Mouse (Mus musculus) central nervous system, embryonic 14 days (tissue): ENCODE data around the gene Ndufa7. TPM values are rescaled to one million over a fixed set of nuclear protein-coding genes. Genes with fewer than 3 reads are reported as not detected.

ENCODE experiments used
- polyA plus RNA-seq: library from polyadenylated mRNA; depleted of rRNA; stranded (reverse); fragments of >200 nt; gene quantifications from 2 replicates; pipeline ENCODE4 v1.2.3, GENCODE M21; 2012; rRNA removed

Ndufa7 gene
- 340 and 356 TPM in 2 replicates for polyA plus RNA-seq

DNA sequence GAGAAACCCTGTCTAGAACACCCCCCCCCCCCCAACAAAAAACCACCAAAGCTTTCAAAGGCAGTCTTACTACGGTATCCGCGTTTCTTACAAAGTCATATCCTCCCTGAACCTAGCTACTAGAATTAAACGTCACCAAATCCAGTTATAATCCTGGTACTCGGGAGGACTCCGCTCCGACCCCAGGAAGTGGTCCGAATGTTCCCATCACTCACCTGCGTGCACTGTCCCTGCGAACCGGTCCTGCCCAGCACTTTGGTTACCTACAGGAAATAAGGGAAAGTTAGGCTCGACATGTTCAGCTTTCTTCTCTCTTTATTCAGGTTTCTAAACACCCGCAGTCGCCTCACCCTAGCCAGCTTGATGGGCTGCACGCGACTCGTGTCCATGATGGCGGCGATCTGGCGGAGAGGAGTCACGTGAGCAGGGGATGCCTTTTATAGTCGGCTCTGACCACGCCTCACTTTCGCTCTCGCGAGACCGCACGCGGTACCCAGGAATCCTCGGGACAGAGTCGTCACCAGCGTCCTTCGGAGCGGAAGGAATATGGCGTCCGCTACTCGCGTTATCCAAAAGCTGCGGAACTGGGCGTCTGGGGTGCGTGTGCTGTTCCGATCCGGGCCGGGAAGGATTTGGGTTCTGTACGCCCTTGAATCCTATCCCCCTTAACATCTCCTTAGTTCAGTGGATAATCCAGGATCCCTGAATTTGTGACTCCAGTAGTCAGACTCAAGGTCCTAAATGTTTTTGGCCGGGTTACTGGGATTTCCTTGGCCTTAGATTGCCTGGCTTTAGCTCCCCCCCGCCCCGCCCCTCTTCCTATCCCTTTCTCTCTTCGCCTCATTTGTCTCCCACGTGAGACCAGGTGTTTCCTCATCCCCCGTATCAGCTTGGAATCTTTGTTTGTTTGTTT lies at the start of gene Ndufa7, which contains the start of gene Rps28:
TSS of gene Ndufa7 (plus strand) at position 489 of the 913 bp plus-strand sequence.
TSS of gene Rps28 (minus strand) at position 479 of the 913 bp plus-strand sequence.

GRCm38 (mm10) chr17:33781124-33781977 lies 43.0 kb upstream of the Ndufa7 start, which contains the start of gene Angptl4:
TSS of gene Angptl4 (minus strand) at chr17:33781830.

DNA sequence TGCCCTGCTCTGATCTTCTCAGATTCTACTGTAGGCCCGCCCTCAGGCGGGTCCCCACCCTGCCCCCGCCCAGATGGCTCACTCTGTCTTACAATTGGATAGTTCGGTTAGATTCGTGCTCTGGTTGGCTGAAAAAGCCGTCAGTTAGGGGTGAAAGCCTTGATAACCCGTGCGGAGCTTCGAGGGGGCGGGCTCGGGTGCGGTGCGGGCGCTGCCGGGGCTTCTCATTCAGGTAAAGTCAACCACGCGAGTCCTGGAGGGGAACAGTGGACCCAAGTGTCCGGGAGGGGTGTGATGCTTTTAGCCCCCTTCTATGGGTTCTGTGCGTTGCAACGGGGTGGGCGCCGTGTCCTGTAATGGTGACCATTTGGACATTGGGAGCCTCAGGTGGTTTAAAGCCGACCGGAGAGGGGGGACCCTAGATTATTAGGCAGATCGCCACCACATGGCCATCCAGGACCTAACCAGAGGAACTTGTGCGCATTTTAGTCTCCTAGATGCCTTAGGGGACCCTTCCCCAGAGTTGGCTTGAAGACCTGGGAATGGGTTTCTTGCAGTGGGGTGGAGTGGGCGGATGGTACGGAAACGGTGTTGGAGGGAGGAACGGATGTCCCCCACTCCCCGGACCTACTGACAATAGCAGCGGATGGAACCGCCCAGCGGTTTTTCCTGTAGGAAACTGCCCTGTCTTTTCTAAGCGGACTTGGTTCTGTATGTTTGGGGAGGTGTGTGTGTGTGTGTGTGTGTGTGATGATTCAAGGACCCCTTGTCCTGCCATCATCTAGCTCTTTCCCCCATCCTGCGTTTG lies 13.8 kb upstream of the Ndufa7 start, which contains the start of gene Kank3:
TSS of gene Kank3 (plus strand) at position 186 of the 808 bp plus-strand sequence.

GRCm38 (mm10) chr17:33842966-33843795 lies 18.8 kb downstream of the Ndufa7 start, which contains the start of gene Cd320:
TSS of gene Cd320 (plus strand) at chr17:33843091.

DNA sequence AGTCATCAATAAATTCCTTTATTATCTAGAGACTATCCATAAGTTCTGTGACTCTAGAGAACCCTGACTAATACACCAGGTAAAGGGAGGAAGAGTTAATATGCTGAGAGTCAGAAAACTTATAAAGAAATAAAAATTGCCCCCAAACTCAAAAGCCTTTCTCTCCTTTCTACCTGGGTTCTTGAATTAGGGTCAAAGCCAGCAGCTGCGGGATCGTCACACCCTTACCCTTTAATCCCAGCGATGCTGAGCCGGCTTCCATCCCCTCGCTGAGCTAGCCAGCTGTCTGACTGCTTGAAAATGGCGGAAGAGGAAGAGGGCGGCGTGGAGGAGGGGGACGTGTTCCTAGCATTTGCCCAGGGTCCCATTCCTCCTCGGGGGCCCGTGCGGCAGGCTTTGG lies 49.2 kb downstream of the Ndufa7 start, which contains the start of gene Gm7029:
TSS of gene Gm7029 (plus strand) at position 301 of the 400 bp plus-strand sequence.

Other genes starting within 250 kb of the Ndufa7 start
- 119 and 126 TPM in 2 replicates for gene Zfp414, start 195.5 kb upstream of the Ndufa7 start, polyA plus RNA-seq
- gene Pram1, start 186.5 kb upstream of the Ndufa7 start, polyA plus RNA-seq = 0.96 and 1.2 TPM in 2 replicates
- gene Hnrnpm, start 137.7 kb upstream of the Ndufa7 start, polyA plus RNA-seq = 346 and 372 TPM in 2 replicates
- 54.7 and 54.9 TPM in 2 replicates for gene March2, start 105.9 kb upstream of the Ndufa7 start, polyA plus RNA-seq
- gene Rab11b, start 64.0 kb upstream of the Ndufa7 start, polyA plus RNA-seq = 492 and 498 TPM in 2 replicates
- gene Angptl4, start 42.7 kb upstream of the Ndufa7 start, polyA plus RNA-seq = 8.6 and 13.8 TPM in 2 replicates
- 60.8 and 64.1 TPM in 2 replicates for gene Kank3, start 14.1 kb upstream of the Ndufa7 start, polyA plus RNA-seq
- 1,052 and 1,113 TPM in 2 replicates for gene Rps28, start within 50 bp of the Ndufa7 start, polyA plus RNA-seq
- 41.3 and 46.5 TPM in 2 replicates for gene Cd320, start 18.5 kb downstream of the Ndufa7 start, polyA plus RNA-seq
- not detected in 2 replicates for gene Gm7029, start 49.3 kb downstream of the Ndufa7 start, polyA plus RNA-seq
- 32.6 and 40.9 TPM in 2 replicates for gene Kifc1, start 66.1 kb downstream of the Ndufa7 start, polyA plus RNA-seq
- gene Platr17, start 80.6 kb downstream of the Ndufa7 start, polyA plus RNA-seq = 0.25 and 0.29 TPM in 2 replicates
- gene Daxx, start 84.8 kb downstream of the Ndufa7 start, polyA plus RNA-seq = 46.3 and 50.1 TPM in 2 replicates
- gene Tapbp, start 91.3 kb downstream of the Ndufa7 start, polyA plus RNA-seq = 13.9 and 20.8 TPM in 2 replicates
- gene Zbtb22, start 91.3 kb downstream of the Ndufa7 start, polyA plus RNA-seq = 34.5 and 40.6 TPM in 2 replicates
- gene Rgl2, start 105.0 kb downstream of the Ndufa7 start, polyA plus RNA-seq = 230 and 252 TPM in 2 replicates
- gene Pfdn6, start 115.8 kb downstream of the Ndufa7 start, polyA plus RNA-seq = 113 and 115 TPM in 2 replicates
- gene Wdr46, start 116.1 kb downstream of the Ndufa7 start, polyA plus RNA-seq = 27.4 and 27.8 TPM in 2 replicates
- 9.3 and 9.5 TPM in 2 replicates for gene B3galt4, start 126.9 kb downstream of the Ndufa7 start, polyA plus RNA-seq
- gene Vps52, start 131.2 kb downstream of the Ndufa7 start, polyA plus RNA-seq = 63.4 and 64.7 TPM in 2 replicates
- gene Rps18, start 131.4 kb downstream of the Ndufa7 start, polyA plus RNA-seq = 1,006 and 1,081 TPM in 2 replicates
- gene H2-K1, start 175.8 kb downstream of the Ndufa7 start, polyA plus RNA-seq = 27.6 and 29.7 TPM in 2 replicates
- 62.7 and 65.1 TPM in 2 replicates for gene Ring1, start 200.1 kb downstream of the Ndufa7 start, polyA plus RNA-seq
- gene H2-Ke6, start 203.5 kb downstream of the Ndufa7 start, polyA plus RNA-seq = 115 and 118 TPM in 2 replicates
- 113 and 136 TPM in 2 replicates for gene Slc39a7, start 207.1 kb downstream of the Ndufa7 start, polyA plus RNA-seq
- 88.3 and 91.0 TPM in 2 replicates for gene Rxrb, start 207.2 kb downstream of the Ndufa7 start, polyA plus RNA-seq
- 13.9 and 70.2 TPM in 2 replicates for gene Col11a2, start 214.9 kb downstream of the Ndufa7 start, polyA plus RNA-seq